Mouse (Mus musculus) adrenal gland, postnatal 25 days (tissue): ENCODE results near the gene Mab21l1. TPM values are rescaled to one million over a fixed set of nuclear protein-coding genes. Genes with fewer than 3 reads are reported as not detected.
A peak's percentile ranks its signal among the peaks of the same experiment; 100 is the strongest.

Experiments
- DNase-seq: peaks from one replicate; pipeline ENCODE4 v3.0.0; 2021; ENCODE audit warnings: mixed read lengths
- total RNA-seq: library from RNA; stranded (reverse); gene quantifications from 2 replicates; pipeline ENCODE4 v1.2.3, GENCODE M21; 2021

Mab21l1 gene
- total RNA-seq, 1 experiment from 2014 or later, result 1.9 TPM

DNA sequence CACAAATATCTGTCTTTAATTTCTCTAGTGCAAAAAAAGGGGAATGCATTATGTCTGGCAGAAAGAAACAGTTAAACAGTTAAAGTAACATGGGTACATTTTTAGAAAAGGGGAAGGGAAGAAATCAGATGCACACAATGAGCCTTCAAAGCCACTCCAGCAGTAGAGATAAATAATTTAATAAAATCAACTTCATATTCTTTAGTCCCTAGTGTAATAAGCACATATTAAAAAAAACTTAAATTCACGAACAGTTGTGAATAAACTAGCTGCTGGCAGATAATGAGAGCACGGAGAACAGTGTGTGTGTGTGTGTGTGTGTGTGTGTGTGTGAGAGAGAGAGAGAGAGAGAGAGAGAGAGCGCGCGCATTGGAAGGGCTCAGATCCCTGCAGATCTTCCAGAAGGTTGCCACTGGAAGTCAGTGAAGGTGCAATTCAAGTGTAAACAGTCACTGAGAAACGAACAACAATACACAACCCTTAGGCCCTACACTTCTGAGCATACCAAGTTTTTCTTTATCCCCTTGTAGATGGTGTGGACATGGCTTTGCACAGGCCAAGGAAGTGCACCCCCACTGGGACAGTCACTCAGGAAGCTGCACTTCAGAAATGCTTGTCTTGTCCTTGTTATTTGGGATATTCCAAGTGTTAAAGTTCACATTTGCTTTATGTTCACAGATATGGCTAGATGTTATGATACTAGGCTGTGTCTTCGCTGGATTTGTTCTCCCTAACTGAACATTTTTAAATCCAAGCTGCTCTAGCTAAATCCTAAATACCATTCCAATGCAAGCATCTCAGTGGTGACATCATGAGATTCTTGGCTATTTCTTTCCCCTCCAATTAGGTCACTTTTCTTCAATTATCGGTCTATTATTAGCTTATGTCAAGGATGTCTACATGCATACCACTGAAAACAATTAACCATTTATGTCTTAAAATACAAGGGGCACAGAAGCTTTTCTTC, 3.3 kb upstream of the Mab21l1 start:
- DNase-seq, result no peak

DNA sequence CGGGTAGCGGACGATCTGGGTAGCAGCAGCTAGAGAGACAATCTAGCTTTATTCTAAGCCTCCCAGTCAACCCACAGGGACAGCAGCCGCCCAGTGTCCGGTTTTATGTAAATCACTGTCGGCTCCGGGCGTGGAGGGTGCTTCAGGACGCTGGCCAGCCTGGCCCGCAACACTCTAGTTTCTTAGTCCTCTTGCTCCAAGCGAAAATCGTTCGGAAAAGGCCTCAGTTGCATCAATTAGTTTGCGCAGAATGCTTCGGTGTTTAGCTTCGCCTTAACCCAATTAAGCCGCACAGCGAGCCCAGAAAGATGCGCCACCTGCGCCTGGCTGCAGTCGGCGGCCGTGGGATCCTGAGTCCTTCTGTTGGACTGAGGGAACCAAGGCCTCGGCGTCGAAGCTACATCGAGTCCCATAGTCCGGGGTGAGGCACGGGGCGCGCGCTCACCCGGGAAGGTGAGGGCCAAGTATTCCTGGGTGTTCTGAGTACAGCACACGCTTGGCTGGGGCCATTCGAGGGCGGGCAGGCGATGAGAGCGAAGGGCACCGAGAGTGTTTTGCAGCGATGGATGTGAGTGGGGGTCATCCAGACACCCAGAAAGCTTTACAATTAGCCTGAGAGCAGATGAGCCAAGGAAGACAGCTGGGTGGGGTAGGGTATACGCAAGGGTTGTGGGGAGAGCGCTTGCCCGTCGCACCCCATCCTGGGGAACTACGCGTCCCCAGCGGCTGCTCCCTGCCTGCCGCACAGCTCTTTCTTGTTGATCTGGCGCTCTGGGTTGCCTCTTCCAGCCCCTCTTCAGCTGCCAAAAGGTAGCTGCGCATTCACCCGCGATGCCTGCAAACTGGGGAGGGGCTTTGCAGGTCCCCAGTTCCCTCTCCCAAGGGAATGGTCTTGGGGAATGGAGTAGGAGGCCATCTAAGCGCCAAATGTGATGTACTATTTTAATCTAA, 1.9 kb upstream of the Mab21l1 start:
- peak; percentile 14 for DNase-seq

GRCm38 (mm10) chr3:55781429-55782055, 768 bp upstream of the Mab21l1 start:
- no peak for DNase-seq

GRCm38 (mm10) chr3:55782771-55783170, 461 bp downstream of the Mab21l1 start:
- peak; percentile 14 for DNase-seq

DNA sequence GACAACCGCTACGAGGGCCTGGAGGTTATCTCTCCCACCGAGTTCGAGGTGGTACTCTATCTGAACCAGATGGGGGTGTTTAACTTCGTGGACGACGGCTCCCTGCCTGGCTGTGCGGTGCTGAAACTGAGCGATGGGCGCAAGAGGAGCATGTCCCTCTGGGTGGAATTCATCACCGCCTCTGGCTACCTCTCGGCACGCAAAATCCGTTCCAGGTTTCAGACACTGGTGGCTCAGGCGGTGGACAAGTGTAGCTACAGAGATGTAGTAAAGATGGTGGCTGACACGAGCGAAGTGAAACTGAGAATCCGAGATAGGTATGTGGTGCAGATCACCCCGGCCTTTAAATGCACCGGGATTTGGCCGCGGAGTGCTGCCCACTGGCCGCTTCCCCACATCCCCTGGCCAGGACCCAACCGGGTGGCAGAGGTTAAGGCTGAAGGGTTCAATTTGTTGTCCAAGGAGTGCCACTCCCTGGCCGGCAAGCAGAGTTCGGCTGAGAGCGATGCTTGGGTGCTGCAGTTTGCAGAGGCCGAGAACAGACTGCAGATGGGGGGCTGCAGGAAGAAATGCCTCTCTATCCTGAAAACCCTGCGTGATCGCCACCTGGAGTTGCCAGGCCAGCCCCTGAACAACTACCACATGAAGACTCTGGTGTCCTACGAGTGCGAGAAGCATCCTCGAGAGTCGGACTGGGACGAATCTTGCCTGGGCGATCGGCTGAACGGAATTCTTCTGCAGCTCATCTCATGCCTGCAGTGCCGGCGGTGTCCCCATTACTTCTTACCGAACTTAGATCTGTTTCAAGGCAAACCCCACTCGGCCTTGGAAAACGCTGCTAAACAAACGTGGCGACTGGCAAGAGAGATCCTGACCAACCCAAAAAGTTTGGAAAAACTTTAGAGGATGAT, 1.1 kb downstream of the Mab21l1 start:
- peak; percentile 25 for DNase-seq

- no peak for DNase-seq
Observed at GRCm38 (mm10) chr3:55784101-55784500, 1.8 kb downstream of the Mab21l1 start.

GRCm38 (mm10) chr3:55785266-55785980, 3.1 kb downstream of the Mab21l1 start:
- DNase-seq, result no peak

- no peak for DNase-seq
Observed at GRCm38 (mm10) chr3:55785981-55786725, 3.8 kb downstream of the Mab21l1 start.

- no peak for DNase-seq
Observed at GRCm38 (mm10) chr3:55786835-55787486, 4.7 kb downstream of the Mab21l1 start.

GRCm38 (mm10) chr3:55787487-55788213, 5.3 kb downstream of the Mab21l1 start:
- peak; percentile 62 for DNase-seq

GRCm38 (mm10) chr3:55788214-55788586, 5.9 kb downstream of the Mab21l1 start:
- DNase-seq, result no peak

GRCm38 (mm10) chr3:55788621-55789201, 6.4 kb downstream of the Mab21l1 start:
- DNase-seq, result no peak

GRCm38 (mm10) chr3:55789856-55790255, 7.5 kb downstream of the Mab21l1 start:
- no peak for DNase-seq

GRCm38 (mm10) chr3:55790609-55791008, 8.3 kb downstream of the Mab21l1 start:
- DNase-seq, result no peak

DNA sequence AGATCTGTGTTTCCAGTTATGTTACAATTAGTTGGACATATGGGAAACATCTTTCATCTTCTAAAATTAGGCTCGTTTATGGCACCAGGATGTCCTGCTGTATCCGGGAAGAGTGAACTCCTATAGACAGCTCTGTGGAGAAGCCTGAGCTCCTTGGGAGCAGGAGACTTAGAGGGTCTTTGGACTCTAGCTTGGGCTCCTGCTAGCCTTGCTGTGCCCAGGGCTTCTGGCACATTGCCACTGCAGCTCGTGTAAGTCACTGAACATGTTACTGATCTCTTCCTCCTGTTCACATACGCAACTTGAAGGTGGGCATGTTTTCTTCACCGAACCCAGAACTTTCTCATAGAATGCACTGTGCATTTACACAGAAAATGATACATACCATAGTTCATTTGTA, 9.9 kb downstream of the Mab21l1 start:
- DNase-seq, result no peak

- peak; percentile 92 for DNase-seq
Observed at GRCm38 (mm10) chr3:55793842-55794575, 11.7 kb downstream of the Mab21l1 start.

DNA sequence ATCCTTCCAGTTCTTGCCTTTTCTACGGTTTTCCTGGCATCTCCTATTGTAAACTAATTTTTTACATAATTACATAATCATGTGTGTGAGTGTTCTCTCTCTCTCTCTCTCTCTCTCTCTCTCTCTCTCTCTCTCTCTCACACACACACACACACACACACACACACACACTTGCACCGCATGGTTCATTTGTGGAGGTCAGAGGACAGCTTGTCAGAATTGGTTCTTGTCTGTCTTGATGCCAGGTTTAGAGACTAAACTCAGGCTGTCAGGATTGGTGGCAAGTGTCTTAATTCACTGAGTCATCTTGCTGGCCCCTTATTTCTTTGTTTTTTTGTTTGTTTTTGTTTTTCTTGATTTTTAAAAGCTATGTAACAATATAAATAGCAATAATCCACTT, 12.5 kb downstream of the Mab21l1 start:
- DNase-seq, result no peak
